Mouse (Mus musculus) kidney, postnatal 0 days (tissue): ENCODE results near the gene Abca3. TPM values are rescaled to one million over a fixed set of nuclear protein-coding genes. Genes with fewer than 3 reads are reported as not detected.
A peak's percentile ranks its signal among the peaks of the same experiment; 100 is the strongest.

Experiments used
- ATAC-seq: fragments of 200-750 bp; cut with Nextera tagmentation; replicated peaks from 2 replicates; pipeline ENCODE4 v1.8.0; 2017; ENCODE audit warnings: low read depth, moderate number of reproducible peaks, moderate TSS enrichment, moderate library complexity; ENCODE audit not compliant: low FRiP score
- DNase-seq: peaks from one replicate; pipeline ENCODE4 v3.0.0-alpha.2; 2016; ENCODE audit warnings: low spot score
- H3K27ac ChIP-seq: fragments of 300-500 bp; sonication (generic); 2 replicates; pipeline ENCODE4 v1.5.1; 2014; ENCODE audit warnings: mild to moderate bottlenecking
- H3K27me3 ChIP-seq: fragments of 300-500 bp; sonication (generic); 2 replicates; pipeline ENCODE4 v1.6.1; 2014; ENCODE audit warnings: low read length, mixed read lengths; ENCODE audit not compliant: insufficient read depth
- H3K36me3 ChIP-seq: fragments of 300-500 bp; sonication (generic); 2 replicates; pipeline ENCODE4 v1.6.1; 2014; ENCODE audit warnings: low read length, mixed read lengths; ENCODE audit not compliant: insufficient read depth
- H3K4me1 ChIP-seq: fragments of 300-500 bp; sonication (generic); replicated peaks from 2 replicates; pipeline ENCODE4 v1.6.1; 2014; ENCODE audit warnings: antibody characterized with exemption, low read length, mixed read lengths; ENCODE audit not compliant: insufficient read depth
- H3K4me2 ChIP-seq: fragments of 300-500 bp; sonication (generic); 2 replicates; pipeline ENCODE4 v1.6.1; 2014; ENCODE audit warnings: mild to moderate bottlenecking, low read length, moderate library complexity, mixed read lengths
- H3K4me3 ChIP-seq: fragments of 300-500 bp; sonication (generic); replicated peaks from 2 replicates; pipeline ENCODE4 v1.5.1; 2014; ENCODE audit warnings: low read depth, low read length
- H3K9ac ChIP-seq: fragments of 300-500 bp; sonication (generic); 2 replicates; pipeline ENCODE4 v1.6.1; 2014; ENCODE audit warnings: low read depth, low read length
- H3K9me3 ChIP-seq: fragments of 300-500 bp; sonication (generic); replicated peaks from 2 replicates; pipeline ENCODE4 v1.6.1; 2016; ENCODE audit warnings: low read length, inconsistent platforms, mixed read lengths
- CTCF ChIP-seq: IDR thresholded peaks from 2 replicates; pipeline ENCODE4 v1.5.1; 2016; ENCODE audit warnings: antibody characterized with exemption, low read depth, mild to moderate bottlenecking, moderate library complexity
- WGBS: fragments of 180-500 bp; shearing (Covaris S2); extraction: QIAGEN DNeasy Blood & Tissue Kit; methylation state at CpG from one replicate; pipeline ENCODE4 v1.1.7; 2014; 5-methylcytosine and 5-hydroxymethylcytosine counted together
- polyA plus RNA-seq: library from polyadenylated mRNA; unstranded; fragments of >200 nt; fragmentation: Nextera tagmentation; extraction: Ambion mirVana; gene quantifications from 2 replicates; pipeline ENCODE4 v1.2.1, GENCODE M21; 2015

The Abca3 gene
- 21.8 TPM in 2 replicates for polyA plus RNA-seq

GRCm38 (mm10) chr17:24351760-24352357, at the start of gene Abca3:
Gene Abca3, plus strand, starts transcription at chr17:24351950.
- peak within 1 kb of the TSS; percentile 60 for H3K27ac ChIP-seq
- H3K4me2 ChIP-seq, result peak within 1 kb of the TSS; percentile 92
- H3K4me3 ChIP-seq, result peak within 1 kb of the TSS; percentile 53
- H3K9me3 ChIP-seq, result no peaks in the 10 kb centered on the region
- DNase-seq (peak; percentile 95), ATAC-seq (peak; percentile 94)
- 0 out of 2 replicates have a peak, but pooled peaks cover 4% of the 10 kb centered on the region for H3K27me3 ChIP-seq
- peak; percentile 91 for TF ChIP-seq CTCF
- 3% methylated on average over 45 of the region's 55 CpGs for WGBS
- peaks cover 7% of the 10 kb centered on the region for H3K4me1 ChIP-seq
- no peaks in the 10 kb centered on the region for H3K36me3 ChIP-seq
- peak within 1 kb of the TSS; percentile 78 for H3K9ac ChIP-seq

GRCm38 (mm10) chr17:24307500-24307899, 44.2 kb upstream of the Abca3 start:
- no peak for ATAC-seq
- peak; percentile 43 for DNase-seq
- no peaks in the 10 kb centered on the region for H3K9me3 ChIP-seq

GRCm38 (mm10) chr17:24320826-24321225, 30.9 kb upstream of the Abca3 start:
- DNase-seq (no peak), ATAC-seq (no peak)
- Histone ChIP-seq H3K4me1 (no peaks in the 10 kb centered on the region), H3K27me3 (no peaks in the 10 kb centered on the region), H3K9me3 (no peaks in the 10 kb centered on the region), H3K27ac (no peak overlapping the region), H3K4me3 (no peak overlapping the region), H3K36me3 (no peaks in the 10 kb centered on the region), H3K9ac (no peak overlapping the region), H3K4me2 (no peak overlapping the region)
- WGBS, result 91% methylated on average over 3 of the region's 3 CpGs
- no peak for TF ChIP-seq CTCF

More at GRCm38 (mm10) chr17:24307500-24307899, 44.2 kb upstream of the Abca3 start:
- peak; percentile 68 for TF ChIP-seq CTCF
- Histone ChIP-seq H3K27ac (no peak overlapping the region), H3K4me1 (no peaks in the 10 kb centered on the region), H3K4me3 (no peak overlapping the region), H3K27me3 (no peaks in the 10 kb centered on the region), H3K36me3 (no peaks in the 10 kb centered on the region), H3K4me2 (no peak overlapping the region), H3K9ac (no peak overlapping the region)
- WGBS, result 35% methylated on average over 4 of the region's 4 CpGs

GRCm38 (mm10) chr17:24325051-24325450, 26.7 kb upstream of the Abca3 start:
- no peaks in the 10 kb centered on the region for H3K9me3 ChIP-seq
- no peak overlapping the region for H3K4me3 ChIP-seq
- ATAC-seq (no peak), DNase-seq (no peak)
- H3K36me3 ChIP-seq, result no peaks in the 10 kb centered on the region
- H3K4me1 ChIP-seq, result no peaks in the 10 kb centered on the region
- TF ChIP-seq CTCF, result no peak
- 80% methylated on average over 10 of the region's 10 CpGs for WGBS
- no peaks in the 10 kb centered on the region for H3K27me3 ChIP-seq
- H3K27ac ChIP-seq, result no peak overlapping the region
- H3K9ac ChIP-seq, result no peak overlapping the region
- H3K4me2 ChIP-seq, result no peak overlapping the region

- Histone ChIP-seq H3K36me3 (no peaks in the 10 kb centered on the region), H3K4me3 (no peak overlapping the region), H3K9me3 (no peaks in the 10 kb centered on the region), H3K9ac (no peak overlapping the region), H3K4me1 (no peaks in the 10 kb centered on the region), H3K27ac (no peak overlapping the region), H3K4me2 (no peak overlapping the region), H3K27me3 (no peaks in the 10 kb centered on the region)
- ATAC-seq (no peak), DNase-seq (no peak)
- 74% methylated on average over 7 of the region's 7 CpGs for WGBS
- no peak for TF ChIP-seq CTCF
These were observed 24.1 kb upstream of the Abca3 start for GRCm38 (mm10) chr17:24327656-24328055.

GRCm38 (mm10) chr17:24344672-24345071, 7.1 kb upstream of the Abca3 start:
- no peak for DNase-seq
- H3K9me3 ChIP-seq, result no peaks in the 10 kb centered on the region
- H3K4me2 ChIP-seq, result no peak overlapping the region
- ATAC-seq, result no peak
- H3K27ac ChIP-seq, result no peak overlapping the region
- TF ChIP-seq CTCF, result no peak
- H3K4me1 ChIP-seq, result no peaks in the 10 kb centered on the region
- H3K36me3 ChIP-seq, result no peaks in the 10 kb centered on the region
- H3K9ac ChIP-seq, result no peak overlapping the region
- H3K27me3 ChIP-seq, result no peaks in the 10 kb centered on the region
- WGBS, result 78% methylated on average over 8 of the region's 8 CpGs
- no peak overlapping the region for H3K4me3 ChIP-seq
